Mouse (Mus musculus): ENCODE measurements around the gene Dnajc13.

The Dnajc13 gene

DNA sequence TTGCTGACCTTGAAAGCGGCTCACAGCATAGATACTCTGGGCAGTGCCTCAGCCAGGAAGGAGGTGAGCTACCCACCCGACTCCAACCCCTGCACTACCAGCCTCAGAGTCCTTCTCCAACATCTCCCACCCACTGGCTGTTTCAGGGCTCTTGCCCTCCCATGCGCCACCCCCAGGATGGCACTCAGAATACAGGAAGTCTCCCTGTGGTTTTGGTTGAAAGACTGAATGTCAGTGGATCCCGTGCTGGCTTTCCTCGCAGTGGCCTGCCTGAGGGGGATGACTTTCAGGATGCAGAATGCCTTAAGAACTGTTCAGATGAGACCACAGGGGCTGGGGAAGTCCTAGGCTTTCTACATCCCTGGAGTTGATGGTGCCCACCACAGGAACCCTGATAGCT, 139.6 kb downstream of the Dnajc13 start:
- DNase-seq (ENCODE audit: low read depth), result no peak

DNA sequence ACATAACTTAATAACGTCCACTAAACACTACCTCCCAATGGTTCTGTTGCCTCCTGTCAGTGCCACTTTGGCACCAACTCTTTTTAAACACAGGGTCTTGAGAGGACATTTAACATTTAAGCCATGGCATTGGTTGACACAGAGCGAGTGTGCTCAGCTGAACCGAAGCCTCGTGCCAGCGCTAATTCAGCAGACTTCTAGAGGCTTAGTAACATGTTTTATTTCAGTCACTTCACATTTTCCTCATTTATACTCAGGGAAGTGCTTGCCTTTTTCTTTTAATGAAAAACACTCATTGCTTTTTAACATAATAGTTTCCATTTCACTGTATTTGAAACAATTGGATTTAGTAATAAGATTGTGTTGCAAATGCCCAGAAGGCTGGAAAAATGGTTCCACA, 153.6 kb downstream of the Dnajc13 start:
- no peak for DNase-seq (ENCODE audit: low read depth)

DNA sequence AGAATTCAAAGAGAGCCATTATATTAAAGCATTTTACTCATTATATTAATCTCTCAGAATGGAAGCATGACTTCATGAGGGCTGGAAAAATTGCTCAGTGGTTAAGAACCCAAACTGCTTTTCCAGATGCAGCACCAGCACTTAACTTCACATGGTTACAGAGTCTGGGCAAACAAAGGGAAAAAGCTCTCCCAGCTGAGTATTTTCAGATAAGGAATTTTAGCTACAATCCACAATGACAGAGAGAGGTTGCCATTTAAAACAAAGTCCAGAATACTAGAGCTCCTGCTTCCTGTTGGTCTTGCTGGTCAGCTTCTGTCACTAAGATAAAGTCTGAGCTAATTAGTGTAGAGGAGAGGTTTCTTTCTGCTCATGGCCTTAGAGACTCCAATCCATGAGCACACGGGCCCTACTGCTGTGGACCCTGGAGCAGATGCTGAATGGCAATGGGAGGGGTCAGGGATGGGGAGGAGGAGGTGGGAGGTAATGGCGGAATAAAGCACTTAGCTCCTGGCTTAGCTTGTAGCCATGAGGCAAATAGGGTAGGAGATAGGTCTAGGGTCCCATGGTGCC, 154.1 kb downstream of the Dnajc13 start:
- no peak for DNase-seq (ENCODE audit: low read depth)

DNA sequence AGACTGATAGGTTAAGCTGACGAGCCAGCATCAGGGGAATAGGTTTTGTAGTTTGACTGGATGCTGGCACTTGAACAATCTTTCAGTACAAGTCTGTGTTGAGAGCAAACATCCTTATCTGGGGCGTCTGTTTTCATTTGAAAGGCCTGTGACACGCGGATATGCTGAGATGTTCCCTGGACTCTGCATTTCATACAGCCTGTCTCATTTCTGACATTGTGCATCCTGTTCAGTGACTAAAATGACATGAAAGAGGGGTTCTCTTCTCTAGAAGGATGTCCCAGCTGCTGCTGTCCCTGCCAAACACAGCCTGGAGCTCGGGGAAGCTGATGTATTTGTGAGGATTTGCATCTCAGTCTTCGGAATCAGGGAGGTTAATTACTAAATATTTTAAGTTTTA, 155.2 kb downstream of the Dnajc13 start:
- DNase-seq (ENCODE audit: low read depth), result no peak

DNA sequence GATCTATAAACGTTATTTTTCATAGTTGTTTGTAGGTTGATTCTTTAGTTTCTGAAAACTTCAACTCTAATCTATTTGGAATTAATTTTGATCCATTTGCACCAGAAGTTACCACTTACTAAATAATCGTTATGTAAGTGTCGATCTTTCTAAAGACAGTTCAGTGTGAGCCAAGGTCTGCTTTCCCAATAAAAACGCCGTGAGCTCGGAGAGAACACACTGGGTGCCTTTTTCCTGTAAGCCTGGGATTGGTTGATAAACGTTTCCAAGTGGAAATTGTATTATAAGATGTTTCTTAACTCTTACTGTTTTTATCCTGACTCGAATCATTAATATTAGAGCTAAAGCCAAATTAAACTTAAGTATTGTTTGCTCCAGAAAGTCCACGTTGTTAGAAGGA, 155.8 kb downstream of the Dnajc13 start:
- DNase-seq (ENCODE audit: low read depth), result no peak

DNA sequence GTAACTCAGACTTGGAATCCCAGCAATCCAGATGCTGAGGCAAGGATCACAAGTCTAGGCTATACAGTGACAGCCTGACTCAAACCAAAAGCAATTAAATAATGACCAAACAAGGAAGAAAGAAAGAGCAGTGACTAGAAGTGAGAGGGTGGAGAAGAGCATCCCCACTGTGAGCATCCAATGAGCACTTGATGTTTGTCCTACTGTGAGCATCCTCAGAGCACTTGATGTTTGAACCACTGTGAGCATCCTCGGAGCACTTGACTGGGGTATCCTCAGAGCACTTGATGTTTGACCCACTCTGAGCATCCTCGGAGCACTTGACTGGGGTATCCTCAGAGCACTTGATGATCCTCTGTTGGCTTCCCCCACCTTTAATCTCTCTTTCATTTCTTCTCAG, 157.7 kb downstream of the Dnajc13 start:
- no peak for DNase-seq (ENCODE audit: low read depth)

DNA sequence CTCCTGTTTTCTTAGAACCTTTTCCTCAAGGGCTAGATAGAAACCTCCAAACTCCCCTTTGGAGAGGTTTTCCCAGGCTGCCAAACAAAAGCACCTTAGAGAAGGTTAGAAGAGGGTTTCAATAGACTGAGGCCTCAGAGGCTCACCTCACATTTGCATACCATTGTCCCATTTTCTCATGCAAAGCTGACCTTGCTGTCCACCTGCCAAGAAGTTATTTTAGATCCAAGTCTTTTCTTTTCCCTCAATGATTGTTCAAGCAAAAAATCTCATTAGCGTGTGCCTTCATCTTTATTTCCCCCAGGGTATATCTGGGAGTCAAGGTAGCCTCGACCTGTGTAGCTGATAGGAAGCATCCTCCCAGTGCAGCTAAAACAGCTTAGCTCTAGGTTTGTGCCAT, 159.8 kb downstream of the Dnajc13 start:
- DNase-seq (ENCODE audit: low read depth), result no peak

DNA sequence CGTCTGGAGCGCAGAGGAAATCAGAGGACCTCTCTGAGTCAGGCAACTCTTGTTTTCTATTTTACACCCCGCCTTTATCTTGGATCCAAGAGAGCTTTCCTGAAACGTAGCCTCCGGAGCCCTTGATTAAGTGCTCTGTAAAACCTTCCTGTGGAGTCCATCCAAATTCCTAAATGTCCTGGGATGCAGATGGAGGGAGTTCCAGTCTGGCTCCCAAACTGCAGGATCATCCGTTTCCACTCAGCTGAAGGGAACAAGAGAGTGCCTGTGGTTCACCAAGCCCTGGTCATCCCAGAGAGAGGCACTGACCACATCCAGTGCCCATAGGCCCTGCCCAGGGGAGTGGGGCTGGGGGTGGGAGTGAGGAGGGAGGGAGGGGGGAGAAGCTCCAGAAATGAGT, 160.4 kb downstream of the Dnajc13 start:
- no peak for DNase-seq (ENCODE audit: low read depth)

DNA sequence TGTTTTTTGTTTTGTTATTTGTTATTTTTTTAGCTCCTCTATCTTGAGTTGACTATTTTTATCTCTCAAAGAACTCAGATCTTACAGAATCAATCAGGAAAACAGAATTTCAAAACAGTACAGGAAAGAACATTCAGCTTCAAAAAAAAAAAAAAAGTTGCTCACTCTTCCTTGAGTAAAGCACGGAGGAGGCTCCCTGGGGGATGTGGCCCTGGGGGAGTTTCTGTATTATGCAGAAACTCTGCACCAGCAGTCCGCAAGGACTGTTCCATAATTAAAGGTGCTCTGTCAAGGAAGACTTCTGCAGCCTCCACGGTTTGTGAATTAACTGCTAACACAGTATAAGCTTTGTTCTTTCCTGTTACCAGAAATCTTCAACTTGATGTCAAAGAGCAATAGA, 161.3 kb downstream of the Dnajc13 start:
- no peak for DNase-seq (ENCODE audit: low read depth)

Measured in c-Kit-positive CD71-negative TER-119-negative erythroid progenitor cells, embryonic 14.5 days (primary cell).